Mouse (Mus musculus) CH12.LX (cell line): Measurements from ENCODE around the gene Pde1b. TPM values are rescaled to one million over a fixed set of nuclear protein-coding genes. Genes with fewer than 3 reads are reported as not detected.

Source experiments
- DNase-seq: peaks from one replicate; pipeline ENCODE4 v3.0.0-alpha.2; 2013; ENCODE audit errors: extremely low read depth
- H3K27ac ChIP-seq: 2 replicates; pipeline ENCODE4 v1.5.1; 2012; ENCODE audit warnings: low read depth, mild to moderate bottlenecking, control low read depth, moderate library complexity; ENCODE audit not compliant: insufficient read depth
- H3K27me3 ChIP-seq: replicated peaks from 2 replicates; pipeline ENCODE3; 2012; ENCODE audit warnings: inconsistent platforms
- H3K36me3 ChIP-seq, 2 experiments: replicated peaks in 1 of 2; 2 replicates each; pipeline versions ENCODE3 to v1.6.1; 2012; ENCODE audit warnings: inconsistent platforms in 1 of 2, low read length in 1 of 2, mild to moderate bottlenecking in 1 of 2, mixed read lengths in 1 of 2, moderate library complexity in 1 of 2; ENCODE audit not compliant: control insufficient read depth in 1 of 2, insufficient read depth in 1 of 2
- H3K4me1 ChIP-seq, 2 experiments: 2 replicates each; pipeline ENCODE4 v1.6.1; 2012; ENCODE audit warnings: inconsistent platforms in 1 of 2, moderate library complexity in 1 of 2; ENCODE audit not compliant: insufficient read depth in 2 of 2, control insufficient read depth in 1 of 2
- H3K4me2 ChIP-seq: 2 replicates; pipeline ENCODE4 v1.6.1; 2012; ENCODE audit warnings: low read depth, mild to moderate bottlenecking, control low read depth; ENCODE audit not compliant: poor library complexity, insufficient read depth, severe bottlenecking
- H3K4me3 ChIP-seq, 3 experiments: fragments of 150-350 bp in 1 of 3; sonication (generic) in 1 of 3; replicated peaks in 1 of 3; 2 replicates each; pipeline versions ENCODE3 to v1.5.1; 2011 to 2012; ENCODE audit warnings: low read depth in 2 of 3, low read length in 2 of 3, mild to moderate bottlenecking in 2 of 3, moderate library complexity in 2 of 3, control low read depth in 1 of 3, improper control_type of control experiment in 1 of 3, inconsistent platforms in 1 of 3, mixed read lengths in 1 of 3; ENCODE audit not compliant: poor library complexity in 1 of 3
- H3K79me2 ChIP-seq: replicated peaks from 2 replicates; pipeline ENCODE4 v1.6.1; 2012; ENCODE audit warnings: mild to moderate bottlenecking, moderate library complexity; ENCODE audit not compliant: control insufficient read depth, poor library complexity, insufficient read depth, severe bottlenecking; ENCODE audit errors: extremely low read depth
- H3K9ac ChIP-seq: 2 replicates; pipeline ENCODE4 v1.6.1; 2012; ENCODE audit warnings: low read depth, mild to moderate bottlenecking, control low read depth, moderate library complexity; ENCODE audit not compliant: insufficient read depth
- H3K9me3 ChIP-seq: replicated peaks from 2 replicates; pipeline ENCODE3; 2012; ENCODE audit warnings: low read length, inconsistent platforms, mixed read lengths
- BHLHE40 ChIP-seq: IDR thresholded peaks from 2 replicates; pipeline ENCODE4 v1.6.1; 2011; ENCODE audit warnings: mild to moderate bottlenecking, low read depth, low read length, improper control_type of control experiment
- CHD1 ChIP-seq: IDR thresholded peaks from 2 replicates; pipeline ENCODE4 v1.6.1; 2012; ENCODE audit warnings: low read depth, low read length, improper control_type of control experiment, inconsistent platforms
- CHD2 ChIP-seq: IDR thresholded peaks from 2 replicates; pipeline ENCODE4 v1.6.1; 2011; ENCODE audit warnings: low read length, improper control_type of control experiment
- CTCF ChIP-seq, 2 experiments: IDR thresholded peaks in 1 of 2; conservative IDR thresholded peaks in 1 of 2; 2 replicates each; pipeline ENCODE4 v1.5.1; 2011 to 2012; ENCODE audit warnings: low read depth in 2 of 2, low read length in 2 of 2, improper control_type of control experiment in 1 of 2, inconsistent platforms in 1 of 2, mild to moderate bottlenecking in 1 of 2, moderate library complexity in 1 of 2
- ETS1 ChIP-seq: conservative IDR thresholded peaks from 2 replicates; pipeline ENCODE4 v1.6.1; 2012; ENCODE audit warnings: low read depth, mild to moderate bottlenecking, inconsistent platforms, low read length, improper control_type of control experiment, moderate library complexity
- HCFC1 ChIP-seq: IDR thresholded peaks from 2 replicates; pipeline ENCODE4 v1.6.1; 2012; ENCODE audit warnings: low read depth, mild to moderate bottlenecking, inconsistent platforms, low read length, improper control_type of control experiment
- IRF4 ChIP-seq: IDR thresholded peaks from 2 replicates; pipeline ENCODE4 v1.6.1; 2014; ENCODE audit warnings: low read depth, mild to moderate bottlenecking, inconsistent platforms, low read length, improper control_type of control experiment
- KAT2A ChIP-seq: IDR thresholded peaks from 2 replicates; pipeline ENCODE4 v1.6.1; 2012; ENCODE audit warnings: low read length, improper control_type of control experiment, inconsistent platforms; ENCODE audit not compliant: insufficient replicate concordance
- MAFK ChIP-seq: IDR thresholded peaks from 2 replicates; pipeline ENCODE4 v1.6.1; 2011; ENCODE audit warnings: low read length, improper control_type of control experiment; ENCODE audit not compliant: insufficient replicate concordance
- MAX ChIP-seq: IDR thresholded peaks from 2 replicates; pipeline ENCODE4 v1.6.1; 2011; ENCODE audit warnings: low read length, improper control_type of control experiment
- MAZ ChIP-seq: IDR thresholded peaks from 2 replicates; pipeline ENCODE4 v1.6.1; 2012; ENCODE audit warnings: low read depth, mild to moderate bottlenecking, inconsistent platforms, low read length, improper control_type of control experiment, moderate library complexity
- NELFE ChIP-seq: IDR thresholded peaks from 2 replicates; pipeline ENCODE4 v1.6.1; 2011; ENCODE audit warnings: low read depth, low read length, improper control_type of control experiment
- NRF1 ChIP-seq: IDR thresholded peaks from 2 replicates; pipeline ENCODE4 v1.6.1; 2014; ENCODE audit warnings: low read depth, mild to moderate bottlenecking, inconsistent platforms, low read length, improper control_type of control experiment, moderate library complexity
- POLR2A ChIP-seq: IDR thresholded peaks from 2 replicates; pipeline ENCODE4 v1.6.1; 2011; ENCODE audit warnings: low read depth, mild to moderate bottlenecking, improper control_type of control experiment, low read length
- POLR2AphosphoS2 ChIP-seq: IDR thresholded peaks from 2 replicates; pipeline ENCODE4 v1.6.1; 2011; ENCODE audit warnings: low read depth, low read length, improper control_type of control experiment
- RAD21 ChIP-seq: IDR thresholded peaks from 2 replicates; pipeline ENCODE4 v1.6.1; 2011; ENCODE audit warnings: low read depth, mild to moderate bottlenecking, low read length, improper control_type of control experiment, moderate library complexity
- RCOR1 ChIP-seq: conservative IDR thresholded peaks from 2 replicates; pipeline ENCODE4 v1.6.1; 2012; ENCODE audit warnings: low read depth, mild to moderate bottlenecking, inconsistent platforms, low read length, improper control_type of control experiment
- SIN3A ChIP-seq: IDR thresholded peaks from 2 replicates; pipeline ENCODE4 v1.6.1; 2012; ENCODE audit warnings: low read length, improper control_type of control experiment, inconsistent platforms
- SMC3 ChIP-seq: IDR thresholded peaks from 2 replicates; pipeline ENCODE4 v1.6.1; 2011; ENCODE audit warnings: low read depth, low read length, improper control_type of control experiment
- TCF12 ChIP-seq: IDR thresholded peaks from 2 replicates; pipeline ENCODE4 v1.6.1; 2014; ENCODE audit warnings: low read depth, mild to moderate bottlenecking, inconsistent platforms, low read length, improper control_type of control experiment
- ZKSCAN1 ChIP-seq: IDR thresholded peaks from 2 replicates; pipeline ENCODE4 v1.6.1; 2012; ENCODE audit warnings: low read depth, inconsistent platforms, low read length, improper control_type of control experiment, borderline replicate concordance
- ZNF384 ChIP-seq: IDR thresholded peaks from 2 replicates; pipeline ENCODE4 v1.6.1; 2012; ENCODE audit warnings: low read depth, low read length, improper control_type of control experiment, inconsistent platforms
- dilution Hi-C: fragments of 300-500 bp; cut with MboI; formaldehyde crosslinking; loops from 2 replicates; pipeline ENCODE4 v1.14.3; 2020; ENCODE audit warnings: low sequenced_read_pairs; ENCODE audit not compliant: extremely low pct_unique_long_range_greater_than_20kb, extremely low pct_ligation_motif_present
- in situ Hi-C: fragments of 300-500 bp; cut with MboI; formaldehyde crosslinking; loops from 3 replicates; pipeline ENCODE4 v1.14.3; 2019; ENCODE audit warnings: low sequenced_read_pairs, low pct_ligation_motif_present, low pct_unique_long_range_greater_than_20kb, mixed read lengths
- polyA plus RNA-seq: library from polyadenylated mRNA; unstranded; fragments of >175 nt; gene quantifications from 2 replicates; pipeline ENCODE4 v1.2.1, GENCODE M21; 2012; ENCODE audit warnings: low read depth; ENCODE audit not compliant: insufficient read length
- total RNA-seq, 2 experiments: library from RNA; depleted of rRNA; stranded (reverse); fragments of 300-350 nt in 1 of 2; fragments of >200 nt in 1 of 2; gene quantifications; 2 replicates each; pipeline ENCODE4 v1.2.3; 2012 to 2014

Pde1b gene
- total and polyA plus RNA-seq, 3 experiments: 14.2 to 36.7 (median 15.0) TPM

DNA sequence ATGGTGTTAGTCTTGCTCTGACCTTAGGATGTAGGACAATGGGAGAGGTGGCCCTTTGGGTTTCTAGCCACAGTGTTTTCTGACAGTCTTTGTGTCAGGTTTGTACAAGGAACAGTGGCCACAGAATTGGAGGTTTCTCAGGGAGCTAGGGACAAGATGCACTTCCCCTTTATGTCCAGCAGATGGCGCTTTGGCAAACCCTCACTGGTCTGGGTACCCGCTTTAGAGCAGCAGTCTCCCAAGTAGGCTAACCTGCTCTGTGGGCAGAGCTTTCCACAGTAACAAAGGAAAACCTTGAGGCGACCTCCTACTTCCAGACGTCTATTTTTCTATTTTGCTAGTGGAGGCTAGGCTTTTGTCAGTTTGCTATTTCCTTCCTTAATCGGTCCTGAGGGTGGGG, 27.5 kb downstream of the Pde1b start:
- Histone ChIP-seq H3K9ac (no peak overlapping the region), H3K9me3 (no peaks in the 10 kb centered on the region), H3K36me3 (peaks cover 39 to 75% of the 10 kb centered on the region in 2 experiments), H3K4me1 (peaks cover 0 to 15% of the 10 kb centered on the region in 2 experiments; a peak in 2 of 4 replicates), H3K27ac (no peak overlapping the region), H3K79me2 (no peaks in the 10 kb centered on the region), H3K27me3 (no peaks in the 10 kb centered on the region), H3K4me2 (no peak overlapping the region), H3K4me3 (no peak overlapping the region)
- DNase-seq: peak; percentile 63
- dilution Hi-C loops: no loop called here
- TF ChIP-seq POLR2A: no peak
- no peak for TF ChIP-seq ZKSCAN1
- no peak for TF ChIP-seq SIN3A
- no peak for TF ChIP-seq ZNF384
- TF ChIP-seq RAD21: peak; percentile 45
- TF ChIP-seq POLR2AphosphoS2: no peak
- TF ChIP-seq TCF12: 0 out of 2 replicates have a peak, but pooled peaks have one; percentile 17
- 0 out of 2 replicates have a peak, but pooled peaks have one; percentile 26 for TF ChIP-seq MAZ
- TF ChIP-seq BHLHE40: no peak
- no peak for TF ChIP-seq RCOR1
- TF ChIP-seq NELFE: no peak; the same call in 1 of the 2 replicates
- no peak for TF ChIP-seq KAT2A
- TF ChIP-seq CHD2: no peak
- TF ChIP-seq MAX: no peak
- no peak for TF ChIP-seq IRF4
- no peak for TF ChIP-seq ETS1
- TF ChIP-seq SMC3: peak; percentile 54
- peak; percentile 79 to 100 for TF ChIP-seq CTCF (conservative IDR thresholded peaks at IDR 0.05 in 1 of 2, IDR thresholded peaks at IDR 0.05 in 1 of 2; ENCODE audit: low read depth in 2 of 2, low read length in 2 of 2)
- no peak for TF ChIP-seq CHD1
- in situ Hi-C loops: no loop called here

DNA sequence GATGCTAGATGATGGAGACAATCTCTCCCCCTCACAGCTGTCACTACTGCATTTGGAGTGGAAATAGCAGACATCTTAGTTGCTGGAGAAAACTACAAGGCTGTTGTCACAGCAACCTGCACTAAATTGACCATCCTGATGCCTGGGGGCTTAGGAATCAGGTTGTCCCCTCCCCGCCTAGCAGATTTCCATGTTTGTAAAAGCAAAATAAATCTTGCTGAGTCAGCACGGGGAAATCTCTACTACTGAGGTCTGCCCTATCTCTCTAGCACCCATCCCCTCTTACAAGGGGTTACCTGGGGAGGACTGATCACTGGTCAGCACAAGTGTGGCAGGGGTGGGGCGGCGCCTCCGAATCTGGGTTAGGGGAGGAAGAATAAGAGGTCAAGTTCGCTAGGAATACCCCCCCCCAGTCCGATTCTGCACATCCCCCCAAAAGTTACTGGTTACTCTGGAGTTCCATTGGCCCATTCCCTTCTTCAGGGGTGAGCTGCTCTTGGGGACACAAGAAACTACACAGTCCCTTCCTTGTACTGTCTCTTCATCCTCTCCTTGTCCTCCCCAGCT, 31.3 kb downstream of the Pde1b start:
- H3K79me2 ChIP-seq: no peaks in the 10 kb centered on the region
- TF ChIP-seq NRF1 (no peak), RCOR1 (no peak), IRF4 (no peak), HCFC1 (no peak), CTCF (conservative IDR thresholded peaks at IDR 0.05 in 1 of 2, IDR thresholded peaks at IDR 0.05 in 1 of 2; ENCODE audit: low read depth in 2 of 2, low read length in 2 of 2) (0 out of 4 replicates have a peak, but pooled peaks of 1 of the 2 experiments have one; percentile 4), POLR2AphosphoS2 (no peak), MAZ (no peak), MAFK (peak; percentile 98)
- peaks cover 6 to 48% of the 10 kb centered on the region in 2 experiments for H3K36me3 ChIP-seq
- H3K4me3 ChIP-seq: no peak overlapping the region
- H3K27ac ChIP-seq: no peak overlapping the region
- H3K4me1 ChIP-seq: peaks cover 0 to 15% of the 10 kb centered on the region in 2 experiments; a peak in 1 of 4 replicates
- in situ Hi-C loops (no loop called here), dilution Hi-C loops (no loop called here)
- H3K27me3 ChIP-seq: no peaks in the 10 kb centered on the region
- H3K9me3 ChIP-seq: no peaks in the 10 kb centered on the region
- no peak overlapping the region for H3K4me2 ChIP-seq
- H3K9ac ChIP-seq: no peak overlapping the region
- no peak for DNase-seq
